Mouse (Mus musculus): ENCODE measurements around the gene Antxrl.

Gene Antxrl

DNA sequence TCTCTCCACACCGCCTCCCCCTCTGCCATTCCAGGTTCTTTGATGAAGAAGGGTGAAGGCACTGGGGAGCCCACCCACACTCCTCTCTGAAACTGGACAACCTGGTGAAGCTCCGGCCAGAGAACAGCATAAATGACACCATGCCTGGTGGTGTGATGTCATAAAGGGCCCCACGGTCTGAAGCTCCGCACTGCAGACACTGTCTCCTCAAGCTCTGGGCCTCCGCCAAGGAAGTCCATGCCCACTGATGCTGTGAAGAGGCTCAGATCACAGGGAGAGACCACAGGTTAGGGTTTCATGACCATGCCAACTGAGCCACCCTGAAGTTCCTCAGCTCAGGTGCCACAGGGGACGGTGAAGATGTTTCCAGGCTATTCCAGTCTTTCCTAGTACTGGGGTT is at the start of gene Antxrl:
Gene Antxrl, plus strand, starts transcription at position 192 of the 400 bp plus-strand sequence.
- no peak for DNase-seq (ENCODE audit: low spot score in 2 of 2)

DNA sequence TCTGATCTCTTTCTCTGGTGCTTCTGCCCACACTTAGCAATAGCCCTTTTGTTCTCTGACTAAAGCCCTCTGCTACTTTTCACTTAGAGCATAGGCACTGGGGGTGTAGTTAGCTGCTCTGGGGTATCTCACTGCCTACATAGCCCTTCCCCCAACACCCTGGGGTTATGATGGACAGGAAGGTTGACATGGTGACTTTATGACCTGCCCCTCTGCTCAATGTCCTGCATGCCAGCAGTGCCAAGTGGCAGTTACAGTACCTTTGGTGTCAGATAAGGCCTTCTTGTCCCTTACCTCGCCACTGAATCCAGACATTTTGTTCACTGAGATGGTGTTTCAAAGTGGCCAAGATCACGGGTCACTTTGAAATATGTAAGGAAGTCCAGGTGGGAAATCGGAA is 37.4 kb upstream of the Antxrl start, which contains the start of gene Gm30083:
Gene Gm30083, minus strand, starts transcription at position 120 of the 400 bp plus-strand sequence.
- no peak for DNase-seq (ENCODE audit: low spot score in 2 of 2)

DNA sequence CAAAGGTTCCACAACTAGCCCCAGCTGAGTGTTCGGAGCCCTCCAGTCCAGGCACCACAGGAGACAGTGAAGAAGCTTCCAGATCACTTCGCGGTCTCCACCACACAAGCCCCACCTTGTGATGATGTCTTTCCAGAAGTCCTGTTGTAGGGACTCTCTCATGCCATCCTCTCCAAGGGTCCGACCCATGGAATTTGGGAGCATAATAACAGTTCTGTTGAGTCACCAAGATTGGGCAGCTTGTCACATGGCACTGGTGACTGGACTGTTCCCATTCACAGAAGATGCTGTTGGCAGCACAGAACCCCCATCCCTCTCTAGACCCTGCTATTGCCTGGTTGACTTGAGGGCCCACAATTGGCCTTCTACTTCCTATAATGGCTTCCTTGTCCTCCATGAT is 36.1 kb upstream of the Antxrl start, which contains the start of gene Gm5460:
Gene Gm5460, plus strand, starts transcription at position 378 of the 400 bp plus-strand sequence.
- DNase-seq (ENCODE audit: low spot score in 2 of 2): no peak

DNA sequence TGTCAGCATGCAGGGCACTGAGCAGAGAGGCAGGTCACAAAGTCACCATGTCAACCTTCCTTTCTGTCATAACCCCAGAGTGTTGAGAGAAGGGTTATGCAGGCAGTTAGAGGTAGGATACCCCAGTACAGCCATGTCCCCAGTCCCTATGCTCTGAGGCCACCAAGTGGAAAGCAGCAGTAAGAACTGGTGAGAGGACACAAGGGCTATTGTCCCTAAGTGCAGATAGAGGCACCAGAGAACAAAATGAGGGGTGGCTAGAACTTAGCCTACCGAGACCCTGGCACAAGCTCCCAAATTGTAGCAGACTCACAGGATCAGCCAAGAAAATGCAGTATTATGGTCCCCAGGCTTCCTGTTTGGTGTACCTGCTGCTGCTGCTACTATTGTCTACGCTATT is 35.6 kb upstream of the Antxrl start:
- no peak for DNase-seq (ENCODE audit: low spot score in 2 of 2)

DNA sequence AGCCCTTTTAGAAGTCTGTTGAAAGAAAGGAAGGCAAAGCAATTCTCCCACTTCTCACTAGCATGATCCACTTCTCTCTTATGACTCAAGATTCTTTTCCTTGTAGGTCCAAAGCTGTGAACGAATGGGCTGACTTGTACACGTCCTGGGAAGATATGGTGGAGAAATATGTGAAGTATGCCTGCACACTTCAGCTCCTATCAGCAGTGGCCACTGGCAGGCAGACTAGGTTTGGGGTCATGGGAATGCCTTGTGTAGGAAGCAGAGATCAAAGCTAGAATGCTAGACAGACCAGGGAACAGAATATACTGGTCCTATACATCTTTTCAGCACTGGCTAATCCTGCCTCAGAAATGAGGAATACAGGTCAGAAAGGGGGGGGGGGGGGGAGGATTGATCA is 25.8 kb upstream of the Antxrl start:
- no peak for DNase-seq (ENCODE audit: low spot score in 2 of 2)

DNA sequence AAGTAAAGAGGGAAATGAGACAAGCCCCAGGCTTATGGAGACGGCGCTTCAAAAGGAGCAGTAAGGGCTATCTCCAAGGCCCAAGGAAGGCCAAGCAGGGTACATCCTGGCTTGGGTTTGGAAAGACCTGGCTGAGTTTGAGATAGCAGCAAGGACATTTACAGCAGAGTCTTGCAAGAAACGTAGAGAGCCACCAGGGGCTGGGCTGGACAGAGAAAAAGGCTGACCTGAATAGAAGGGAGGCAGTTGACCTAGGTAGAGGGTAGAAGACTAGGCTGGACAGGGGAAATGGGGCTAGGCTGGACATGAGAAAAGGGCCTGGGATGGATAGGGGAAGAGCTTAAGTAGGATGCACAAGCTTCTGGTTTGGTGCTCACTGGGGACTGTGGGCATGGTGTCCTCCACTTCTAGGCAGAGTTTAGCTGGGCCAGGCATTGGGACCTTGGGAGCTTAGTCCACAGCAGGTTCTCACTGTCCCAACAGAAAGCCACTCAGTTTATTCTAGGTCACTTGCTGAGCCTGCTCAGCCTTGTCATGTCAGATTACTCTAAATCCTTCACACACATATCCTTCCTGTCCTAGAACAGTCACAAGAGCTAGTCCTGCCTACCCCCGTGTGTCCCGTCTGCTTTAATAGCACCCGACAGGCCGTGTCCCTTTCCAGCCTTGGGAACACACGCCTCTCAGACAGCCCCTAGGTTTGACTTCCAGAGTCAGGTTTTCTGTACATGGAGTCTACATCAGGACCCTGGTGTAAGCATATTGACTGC is 18.5 kb upstream of the Antxrl start:
- DNase-seq (ENCODE audit: low spot score in 2 of 2): no peak

DNA sequence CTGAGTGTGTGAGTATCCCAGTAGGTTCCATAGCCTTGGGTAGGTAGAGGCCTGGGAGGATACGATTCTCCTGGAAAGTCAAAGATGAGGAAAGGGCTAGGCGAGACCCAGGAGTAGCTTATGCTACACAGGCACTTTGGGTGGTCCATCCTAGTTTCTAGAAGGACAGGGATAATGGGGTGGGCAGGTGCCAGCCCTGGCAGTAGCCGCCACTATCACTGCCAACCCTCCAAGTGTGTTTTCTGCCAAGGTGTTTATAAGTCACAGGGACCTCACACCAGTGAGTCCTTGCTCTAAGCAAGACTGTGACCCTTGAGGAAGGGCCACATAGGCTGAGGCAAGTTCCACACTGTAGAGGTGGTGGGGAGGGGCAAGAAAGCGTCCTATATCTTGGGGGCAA is 11.3 kb upstream of the Antxrl start:
- DNase-seq (ENCODE audit: low spot score in 2 of 2): no peak

DNA sequence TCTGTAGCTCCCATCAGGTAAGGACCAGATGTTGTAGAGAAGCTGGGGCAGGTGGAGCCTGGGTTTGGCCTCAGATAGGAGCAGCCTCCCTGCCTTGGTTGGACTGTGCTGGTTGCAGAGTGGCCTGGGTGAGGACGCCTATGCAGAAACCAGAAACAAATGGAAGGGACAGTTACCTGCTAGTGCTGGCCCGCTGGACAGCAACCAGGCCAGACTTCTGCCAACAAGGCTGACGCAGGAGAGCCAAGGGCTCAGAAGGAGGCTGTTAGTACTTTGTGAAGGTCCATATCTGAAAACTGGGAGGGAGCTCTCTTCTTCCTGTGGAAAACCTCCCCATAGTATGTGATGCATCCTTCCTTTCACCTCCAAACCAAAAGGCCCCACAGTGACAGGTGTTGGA is 9.2 kb upstream of the Antxrl start:
- no peak for DNase-seq (ENCODE audit: low spot score in 2 of 2)

DNA sequence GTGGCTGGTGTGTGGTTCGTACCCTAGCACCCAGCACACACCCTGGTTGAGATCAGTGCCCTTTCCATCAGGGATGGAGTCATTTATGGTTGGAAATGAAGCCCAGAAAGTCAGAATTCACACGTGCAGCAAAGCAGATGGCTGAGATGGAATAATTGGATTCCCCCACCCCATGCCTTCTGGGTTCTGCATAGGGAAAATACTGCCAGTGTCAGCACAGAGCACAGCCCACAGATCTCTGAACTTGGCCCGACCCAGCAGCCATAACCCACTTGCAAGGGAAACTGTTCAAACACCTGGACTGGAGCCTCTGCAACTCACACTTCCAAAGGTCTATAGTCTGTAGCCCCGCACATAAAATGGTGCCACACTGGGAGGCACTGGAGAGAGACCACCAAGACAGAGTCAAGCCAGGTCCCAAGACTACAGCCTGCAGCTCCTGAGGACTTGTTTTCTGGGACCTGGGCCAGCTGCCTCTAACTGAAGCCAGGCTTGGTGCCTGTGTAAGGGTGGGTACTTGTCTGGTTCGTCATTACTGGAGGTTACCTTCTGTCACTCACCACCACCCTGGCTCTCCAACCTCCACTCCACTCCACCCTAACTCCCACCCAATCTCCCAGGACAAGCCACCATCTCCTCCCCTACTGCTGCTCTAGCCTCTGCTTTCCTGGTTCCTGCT is 2.3 kb upstream of the Antxrl start:
- no peak for DNase-seq (ENCODE audit: low spot score in 2 of 2)

DNA sequence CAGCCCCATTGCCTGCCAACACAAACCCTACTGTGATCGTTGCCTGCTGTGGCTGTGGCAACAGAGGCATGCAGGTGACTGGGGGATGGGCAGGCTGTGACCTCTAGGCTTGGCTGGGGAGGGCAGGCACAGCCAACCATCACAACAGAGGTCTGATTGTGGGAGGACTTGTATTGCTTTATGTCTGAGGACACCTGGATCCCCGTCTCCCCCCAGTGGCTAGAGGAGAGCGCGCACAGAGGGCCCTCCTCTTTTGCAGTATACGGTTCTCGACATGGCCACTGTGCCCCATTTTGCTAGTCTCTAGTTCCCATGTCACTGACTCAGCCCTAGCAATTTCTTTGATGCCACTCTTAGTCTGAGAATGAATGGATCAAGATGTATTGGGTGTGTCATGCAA is 19.2 kb downstream of the Antxrl start:
- DNase-seq (ENCODE audit: low spot score in 2 of 2): no peak

DNA sequence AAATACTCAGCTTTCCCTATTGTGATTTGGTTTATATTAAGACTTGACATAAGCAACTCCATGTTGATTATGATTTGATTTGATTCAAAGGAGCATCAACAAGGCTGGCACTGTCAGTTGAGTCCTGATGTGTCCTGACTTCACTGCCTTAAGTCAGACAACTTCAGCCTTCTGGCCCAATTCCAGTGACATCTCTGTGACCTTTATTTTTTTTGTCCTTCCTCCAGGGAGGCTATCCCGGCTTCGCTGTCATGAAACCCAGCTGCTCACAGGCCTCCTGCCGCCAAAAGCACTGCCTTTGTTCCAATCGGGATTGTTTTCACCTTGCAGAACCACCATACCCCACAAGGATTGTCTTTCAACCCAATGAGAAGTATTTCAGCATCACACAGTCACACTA is 22.8 kb downstream of the Antxrl start:
- no peak for DNase-seq (ENCODE audit: low spot score in 2 of 2)

DNA sequence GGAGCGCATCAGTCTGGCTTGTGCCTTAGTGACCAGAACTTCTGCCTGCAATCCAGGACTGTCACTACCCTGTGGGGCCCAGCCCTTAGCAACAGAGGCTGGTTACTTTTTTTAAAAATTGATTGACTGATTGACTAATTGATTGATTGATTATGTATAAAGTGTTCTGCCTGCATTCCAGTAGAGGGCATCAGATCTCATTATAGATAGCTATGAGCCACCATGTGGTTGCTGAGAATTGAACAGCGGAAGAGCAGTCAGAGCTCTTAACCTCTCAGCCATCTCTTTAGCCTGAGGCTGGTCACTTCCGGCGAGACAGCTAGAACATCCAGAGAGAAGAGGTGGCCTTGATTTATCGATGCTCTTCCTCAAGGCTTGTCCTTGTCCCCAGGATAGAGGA is 24.7 kb downstream of the Antxrl start:
- no peak for DNase-seq (ENCODE audit: low spot score in 2 of 2)

DNA sequence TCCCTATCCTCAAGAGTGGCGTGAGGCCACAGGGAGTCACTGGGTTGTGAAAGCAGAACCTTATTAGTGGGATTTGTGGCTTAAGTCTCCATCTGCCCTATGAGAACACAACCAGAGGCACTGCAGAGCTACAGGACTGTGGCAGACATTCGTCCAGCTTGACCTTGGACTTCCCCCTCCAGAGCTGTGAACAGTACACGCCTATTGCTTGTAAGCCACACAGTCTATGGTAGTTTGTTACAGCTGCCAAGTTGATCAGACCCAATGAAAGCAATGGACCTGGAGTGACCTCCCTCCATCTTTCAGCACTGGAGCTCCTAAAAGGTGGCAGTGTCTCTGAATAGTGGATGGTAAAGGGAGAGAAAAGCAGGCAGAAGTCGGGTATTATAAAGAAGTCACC is 25.8 kb downstream of the Antxrl start:
- DNase-seq (ENCODE audit: low spot score in 2 of 2): no peak

DNA sequence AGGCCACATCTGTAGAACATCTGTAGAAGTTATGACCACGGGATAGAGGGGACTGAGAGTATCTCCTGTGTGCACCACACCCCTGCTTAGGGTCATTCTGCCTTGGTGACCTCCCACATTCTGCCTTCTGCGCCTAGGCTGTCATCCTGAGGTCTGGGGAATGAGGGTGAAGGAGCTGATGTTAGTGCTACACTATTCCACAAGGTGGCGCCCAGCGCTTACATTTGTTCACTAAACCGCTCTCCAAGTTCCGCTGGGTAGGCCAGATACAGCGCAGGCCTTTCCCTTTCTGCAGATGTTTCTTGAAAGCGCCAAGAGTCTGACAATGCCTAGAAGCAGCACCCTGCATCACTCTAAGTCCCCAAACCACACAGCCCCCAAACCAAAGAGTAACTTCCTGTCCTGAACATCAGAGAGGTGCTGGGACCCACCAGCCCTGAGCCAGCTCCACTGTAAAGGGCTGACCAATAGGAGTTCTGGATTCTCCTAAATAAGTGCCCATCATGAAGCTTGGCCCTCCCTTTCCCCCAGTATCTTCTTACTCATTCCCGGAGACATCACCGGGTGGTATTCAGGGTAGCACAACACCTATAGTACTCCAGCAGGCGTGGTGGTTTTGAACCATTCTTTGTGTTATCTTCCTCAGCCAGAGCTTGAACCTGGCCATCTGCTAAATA is 28.0 kb downstream of the Antxrl start:
- DNase-seq (ENCODE audit: low spot score in 2 of 2): peak; percentile 47 to 68

DNA sequence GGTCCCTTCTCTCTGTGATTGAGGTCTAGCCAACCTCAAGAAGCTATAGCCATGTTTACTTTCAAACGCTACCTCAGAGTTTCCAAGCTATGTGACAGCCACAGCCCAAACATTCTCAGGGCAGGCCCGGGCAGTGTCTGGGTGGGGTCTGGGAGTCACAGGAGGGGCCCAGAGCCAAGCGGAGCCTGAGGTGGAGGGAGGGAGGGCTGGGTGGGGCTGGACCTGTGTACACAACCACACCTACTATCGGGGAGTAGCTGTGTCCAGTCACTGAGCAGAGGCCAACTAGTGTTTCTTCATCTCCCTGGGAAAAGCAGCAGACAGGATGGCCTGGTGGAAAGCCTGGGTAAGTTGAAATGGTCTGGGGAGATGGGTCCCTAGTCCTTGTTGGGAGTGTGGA is 33.2 kb downstream of the Antxrl start, which contains the start of gene Anxa8:
Gene Anxa8, plus strand, starts transcription at position 251 of the 400 bp plus-strand sequence.
- DNase-seq (ENCODE audit: low spot score in 2 of 2): no peak

DNA sequence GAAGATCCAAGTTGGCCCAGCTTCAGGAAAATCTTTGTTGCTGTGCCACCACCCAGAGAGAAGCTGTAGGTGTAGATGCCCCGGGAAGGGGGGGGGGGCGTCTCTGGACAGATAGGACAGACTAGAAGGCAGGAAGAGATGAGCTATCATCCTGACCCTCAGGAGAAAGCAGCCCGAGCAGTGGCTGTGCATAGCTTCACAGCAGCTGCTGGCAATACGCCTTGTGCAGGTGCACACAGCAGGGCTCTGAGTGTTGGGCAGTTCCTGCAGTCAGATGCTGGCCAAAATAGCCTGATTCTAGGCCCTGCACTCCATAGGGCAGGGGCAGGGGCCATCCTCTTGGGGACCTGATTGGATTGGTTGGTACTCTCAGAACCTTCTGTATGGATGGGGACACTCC is 34.3 kb downstream of the Antxrl start:
- no peak for DNase-seq (ENCODE audit: low spot score in 2 of 2)

DNA sequence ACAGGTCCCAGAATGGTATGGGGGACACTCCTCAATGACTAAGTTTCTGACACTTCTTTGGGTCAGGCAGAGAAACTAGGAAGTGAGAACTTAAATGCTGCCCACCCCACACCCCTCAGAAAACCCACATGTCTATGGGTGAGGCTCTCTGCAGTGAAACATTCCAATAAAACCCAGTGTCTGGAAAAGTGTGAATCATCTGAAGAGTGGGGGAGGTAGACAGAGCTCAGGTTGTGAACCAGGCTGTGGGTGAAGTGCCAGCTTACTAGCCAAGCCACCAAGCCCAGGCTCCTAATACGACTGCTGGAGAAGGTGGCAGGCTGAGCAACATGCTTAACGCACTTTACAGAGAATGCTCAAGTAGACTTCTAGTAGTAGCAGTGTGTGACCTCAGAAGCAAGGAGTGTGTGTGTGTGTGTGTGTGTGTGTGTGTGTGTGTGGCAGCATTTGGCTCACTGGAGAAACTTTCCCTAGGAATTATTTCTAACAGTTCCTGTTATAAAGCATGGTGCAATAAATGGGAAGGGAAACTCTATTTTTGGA is 35.4 kb downstream of the Antxrl start:
- no peak for DNase-seq (ENCODE audit: low spot score in 2 of 2)

DNA sequence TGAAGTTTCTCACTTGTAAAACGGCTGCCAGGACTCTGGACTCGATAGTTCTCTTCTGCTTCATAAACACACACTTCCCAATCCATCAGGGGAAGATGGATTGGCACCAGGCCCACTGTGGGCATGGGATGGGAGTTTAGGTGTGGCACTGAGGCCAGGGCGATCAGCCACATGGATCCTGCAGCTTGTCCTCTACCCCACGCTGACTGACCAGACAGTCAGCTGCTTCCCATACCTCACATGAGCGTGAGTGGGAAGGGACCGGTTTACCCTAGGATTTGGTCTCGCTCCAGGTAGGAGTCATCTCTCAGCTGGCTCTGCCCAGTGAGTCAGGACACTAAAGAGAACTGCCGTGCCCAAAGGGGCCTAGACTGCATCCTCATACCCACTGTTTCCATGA is 37.3 kb downstream of the Antxrl start:
- DNase-seq (ENCODE audit: low spot score in 2 of 2): no peak

DNA sequence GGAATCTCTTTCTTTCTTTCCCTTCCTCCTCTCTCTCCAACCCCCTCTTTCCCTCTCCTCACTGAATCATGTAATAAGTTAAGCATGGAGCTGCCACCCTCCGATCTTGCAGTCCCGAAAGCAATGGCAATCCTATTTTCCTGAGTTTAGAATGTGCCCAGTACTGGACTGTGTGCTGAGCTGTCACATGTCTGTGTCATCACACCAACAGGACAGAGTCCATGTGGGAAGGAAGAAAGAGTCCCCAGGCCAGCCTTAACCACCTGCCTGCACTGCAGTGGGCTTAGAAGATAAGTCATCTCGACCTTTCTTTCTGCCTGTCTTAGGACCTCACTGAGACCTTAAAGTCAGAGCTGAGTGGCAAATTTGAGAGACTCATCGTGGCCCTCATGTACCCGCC is 39.0 kb downstream of the Antxrl start:
- no peak for DNase-seq (ENCODE audit: low spot score in 2 of 2)

DNA sequence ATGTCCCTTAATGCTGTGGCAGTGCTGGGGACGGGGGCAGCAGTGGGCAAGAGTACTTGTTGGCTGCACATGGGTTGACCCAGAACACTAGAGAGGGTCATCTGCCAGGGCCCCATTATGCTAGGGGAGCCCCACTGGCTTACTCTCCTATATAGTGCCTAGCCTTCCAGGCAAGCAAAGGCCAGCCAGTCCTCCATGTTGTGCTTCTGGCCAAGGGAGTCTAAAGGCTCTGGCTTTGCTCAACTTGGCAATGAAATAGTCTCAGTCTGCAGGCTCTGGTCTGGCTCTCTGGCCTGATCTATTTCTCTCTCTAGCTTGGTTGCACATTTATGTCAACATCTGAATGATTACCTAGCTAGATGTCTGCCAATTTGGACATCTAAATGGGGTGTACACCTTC is 40.3 kb downstream of the Antxrl start:
- no peak for DNase-seq (ENCODE audit: low spot score in 2 of 2)

DNA sequence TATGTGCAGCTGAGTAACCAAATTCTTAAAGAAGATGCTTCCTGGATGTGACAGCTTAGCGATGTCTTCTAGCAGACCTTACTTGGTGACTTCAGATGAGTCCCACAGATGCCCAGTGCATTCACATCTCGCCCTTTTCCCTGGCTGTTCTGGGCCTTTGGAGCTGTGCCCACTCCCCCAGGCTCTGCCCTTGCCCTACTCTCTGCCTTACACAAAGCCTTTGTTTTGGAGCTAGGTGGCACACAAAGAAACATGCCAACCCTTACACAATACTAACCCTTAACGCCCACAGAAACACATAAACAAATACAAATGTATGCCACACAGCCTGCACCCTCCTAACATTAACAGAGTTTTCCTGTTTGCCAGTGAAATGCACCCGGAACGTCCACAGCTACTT is 43.7 kb downstream of the Antxrl start:
- no peak for DNase-seq (ENCODE audit: low spot score in 2 of 2)

DNA sequence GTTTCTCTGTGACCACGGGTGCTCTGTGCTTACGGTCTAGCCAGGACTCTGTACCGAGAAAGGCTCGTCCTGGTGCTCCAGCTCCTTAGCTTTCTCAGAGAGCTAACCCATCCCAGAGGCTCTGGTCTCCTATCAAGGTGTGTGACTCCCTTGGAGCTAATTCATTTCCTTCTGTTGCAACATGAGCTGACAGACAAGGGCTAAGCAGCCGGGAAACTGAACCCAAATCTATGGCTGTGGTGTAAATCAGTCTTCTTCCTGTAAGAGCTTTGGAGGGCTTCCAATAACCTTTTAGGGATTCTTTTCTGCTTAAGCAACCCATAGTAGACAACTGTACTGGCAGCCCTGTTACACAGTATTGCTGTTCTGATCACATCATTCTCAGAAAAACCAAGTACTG is 50.1 kb downstream of the Antxrl start, which contains the start of gene A630023A22Rik:
Gene A630023A22Rik, minus strand, starts transcription at position 154 of the 400 bp plus-strand sequence.
- no peak for DNase-seq (ENCODE audit: low spot score in 2 of 2)

Data from frontal cortex, postnatal 25 days (tissue).